Mouse (Mus musculus) layer of hippocampus, postnatal 14 days (tissue): ENCODE data around the gene Cacna1g. TPM values are rescaled to one million over a fixed set of nuclear protein-coding genes. Genes with fewer than 3 reads are reported as not detected.

Experiments
- DNase-seq, 2 experiments: peaks; one replicate each; pipeline ENCODE4 v3.0.0; 2021 to 2022; ENCODE audit warnings: low spot score in 2 of 2, mixed read lengths in 1 of 2
- total RNA-seq, 2 experiments: library from RNA; stranded (reverse); gene quantifications; 2 replicates each; pipeline ENCODE4 v1.2.3; 2021

Cacna1g gene
- total RNA-seq, 2 experiments from 2014 or later: 74.7 to 92.9 TPM

GRCm38 (mm10) chr11:94363690-94364089 is 110.3 kb downstream of the Cacna1g start:
- DNase-seq: no peak

- DNase-seq: no peak
These were observed 111.9 kb downstream of the Cacna1g start for GRCm38 (mm10) chr11:94362101-94362500.

GRCm38 (mm10) chr11:94361166-94361870 is 112.7 kb downstream of the Cacna1g start:
- DNase-seq: no peak

- DNase-seq: no peak
These were observed 114.8 kb downstream of the Cacna1g start for GRCm38 (mm10) chr11:94359168-94359567.

Other genes starting within 250 kb of the Cacna1g start
- gene Wfikkn2, start 228.2 kb downstream of the Cacna1g start, total RNA-seq: 1 to 10 TPM; 1.4 to 5.1 TPM
- not detected for gene Gm21885, start 192.3 kb downstream of the Cacna1g start, total RNA-seq
- 100 to 1,000 TPM; 119 to 127 TPM for gene Luc7l3, start 152.2 kb downstream of the Cacna1g start, total RNA-seq
- gene Ankrd40, start 146.2 kb downstream of the Cacna1g start, total RNA-seq: 100 to 1,000 TPM in 1 of 2 experiments, 10 to 100 TPM in 1; 99.2 to 104 TPM
- gene Abcc3, start 81.2 kb downstream of the Cacna1g start, total RNA-seq: 1 to 10 TPM; 1.8 to 3.8 TPM
- under 1 TPM; 0.35 to 0.43 TPM for gene Spata20, start 12.0 kb upstream of the Cacna1g start, total RNA-seq
- gene Epn3, start 25.8 kb upstream of the Cacna1g start, total RNA-seq: 1 to 10 TPM; 3.9 to 5.7 TPM
- 1 to 10 TPM; 1.6 to 5.6 TPM for gene Mycbpap, start 47.5 kb upstream of the Cacna1g start, total RNA-seq
- gene Rsad1, start 75.1 kb upstream of the Cacna1g start, total RNA-seq: 10 to 100 TPM; 10.2 to 11.6 TPM
- 1 to 10 TPM; 1.3 to 2.4 TPM for gene Chad, start 90.8 kb upstream of the Cacna1g start, total RNA-seq
- gene Acsf2, start 127.7 kb upstream of the Cacna1g start, total RNA-seq: 10 to 100 TPM; 20.9 to 23.0 TPM
- 10 to 100 TPM; 74.0 to 75.1 TPM for gene Lrrc59, start 155.6 kb upstream of the Cacna1g start, total RNA-seq
- 10 to 100 TPM; 64.5 to 69.6 TPM for gene Mrpl27, start 179.6 kb upstream of the Cacna1g start, total RNA-seq
- gene Eme1, start 179.8 kb upstream of the Cacna1g start, total RNA-seq: under 1 TPM; 0.60 to 0.78 TPM
- 10 to 100 TPM; 27.3 to 36.0 TPM for gene Xylt2, start 203.3 kb upstream of the Cacna1g start, total RNA-seq
- not detected for gene Gm11541, start 230.3 kb upstream of the Cacna1g start, total RNA-seq